Mouse (Mus musculus): ENCODE measurements around the gene Gm20388. TPM values are rescaled to one million over a fixed set of nuclear protein-coding genes. Genes with fewer than 3 reads are reported as not detected.

Gene Gm20388
- polyA plus RNA-seq, 1 experiment from 2014 or later = 1.7 TPM

GRCm38 (mm10) chr8:122118097-122118496 lies 2207.5 kb downstream of the Gm20388 start:
- H3K4me3 ChIP-seq = no peak overlapping the region
- no peaks in the 10 kb centered on the region for H3K9me3 ChIP-seq
- no peak for DNase-seq (ENCODE audit: low spot score)
- peaks cover 17% of the 10 kb centered on the region for H3K4me1 ChIP-seq (replicated peaks)
- WGBS = 84% methylated on average over 10 of the region's 10 CpGs
- peak overlapping the region; percentile 40; the same call in 1 of the 2 replicates for H3K27ac ChIP-seq
- H3K36me3 ChIP-seq = no peaks in the 10 kb centered on the region
- H3K27me3 ChIP-seq (ENCODE audit: insufficient read depth, poor library complexity, severe bottlenecking) = peaks cover 5% of the 10 kb centered on the region

DNA sequence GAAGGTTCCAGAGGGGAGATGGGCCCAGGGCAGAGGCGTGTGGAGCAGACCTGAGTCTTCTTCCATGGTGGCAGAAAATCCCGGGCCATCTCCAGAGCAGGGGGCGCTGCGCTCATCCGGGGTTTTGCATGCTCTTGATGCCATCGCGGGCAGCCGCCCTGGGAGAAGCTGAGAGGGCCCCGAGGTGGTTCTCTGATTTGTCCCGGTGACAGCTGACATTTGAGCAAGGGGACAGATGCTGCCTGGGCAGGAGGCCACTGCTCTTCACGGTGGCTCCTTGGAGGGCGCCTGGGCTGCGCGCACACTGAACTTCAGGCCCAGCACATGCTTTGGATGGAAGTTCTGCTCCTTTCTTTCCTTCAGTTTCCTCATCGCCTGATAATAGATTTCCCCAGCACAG lies 2207.9 kb downstream of the Gm20388 start:
- Histone ChIP-seq H3K36me3 (no peaks in the 10 kb centered on the region), H3K27me3 (ENCODE audit: insufficient read depth, poor library complexity, severe bottlenecking) (peaks cover 5% of the 10 kb centered on the region), H3K9me3 (no peaks in the 10 kb centered on the region), H3K27ac (peak overlapping the region; percentile 40; the same call in 1 of the 2 replicates), H3K4me3 (no peak overlapping the region), H3K4me1 (replicated peaks) (peaks cover 17% of the 10 kb centered on the region)
- 72% methylated on average over 15 of the region's 15 CpGs for WGBS
- no peak for DNase-seq (ENCODE audit: low spot score)

DNA sequence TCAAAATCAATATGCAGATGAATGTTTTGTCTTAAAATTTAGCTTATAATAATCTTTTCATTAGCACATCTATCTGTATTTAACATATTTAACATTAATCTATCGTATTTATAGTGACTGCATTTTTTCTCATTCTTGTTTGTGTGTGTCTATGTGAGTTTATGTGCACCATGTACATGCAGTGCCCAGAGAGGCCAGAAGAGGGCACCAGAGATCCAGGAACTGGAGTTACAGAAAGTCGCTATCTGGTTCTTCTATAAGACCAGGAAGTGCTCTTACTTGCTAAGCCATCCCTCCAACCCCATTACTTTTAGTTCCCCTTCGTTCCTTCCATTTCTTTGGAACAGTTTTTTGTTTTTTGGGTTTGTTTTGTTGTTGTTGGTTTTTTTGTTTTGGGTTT lies 2213.7 kb downstream of the Gm20388 start:
- Histone ChIP-seq H3K4me1 (replicated peaks) (peaks cover 12% of the 10 kb centered on the region; the same call in 1 of the 2 replicates), H3K27ac (no peak overlapping the region), H3K4me3 (no peak overlapping the region), H3K9me3 (peaks cover 10% of the 10 kb centered on the region), H3K36me3 (no peaks in the 10 kb centered on the region), H3K27me3 (ENCODE audit: insufficient read depth, poor library complexity, severe bottlenecking) (no peaks in the 10 kb centered on the region; the same call in 1 of the 2 replicates)
- no peak for DNase-seq (ENCODE audit: low spot score)
- 86% methylated on average over 3 of the region's 3 CpGs for WGBS

DNA sequence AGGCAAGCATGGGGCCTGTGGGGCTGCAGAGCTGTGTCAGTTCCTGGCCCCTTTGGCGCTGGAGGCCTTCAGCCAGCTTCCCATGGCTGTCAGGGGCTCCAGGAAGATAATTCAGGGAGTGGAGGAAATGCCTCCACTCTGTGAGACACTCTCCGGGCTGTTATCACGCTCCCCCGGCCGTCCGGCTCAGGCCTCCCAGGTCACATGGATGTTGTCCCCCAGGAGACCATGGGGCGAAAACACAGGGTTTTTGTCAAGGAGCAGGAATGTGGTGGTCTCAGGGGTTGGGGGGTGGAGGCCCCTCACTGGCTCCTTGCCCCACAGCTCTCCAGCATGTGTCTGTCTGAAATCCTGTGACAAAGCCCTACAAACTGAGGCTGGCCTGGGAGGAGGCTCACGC lies 2216.0 kb downstream of the Gm20388 start:
- 73% methylated on average over 8 of the region's 8 CpGs for WGBS
- no peaks in the 10 kb centered on the region for H3K36me3 ChIP-seq
- H3K4me3 ChIP-seq = no peak overlapping the region
- H3K9me3 ChIP-seq = peaks cover 10% of the 10 kb centered on the region
- no peak for DNase-seq (ENCODE audit: low spot score)
- H3K27ac ChIP-seq = 0 out of 2 replicates have a peak overlapping the region, but pooled peaks have one; percentile 42
- peaks cover 17% of the 10 kb centered on the region for H3K4me1 ChIP-seq (replicated peaks)
- no peaks in the 10 kb centered on the region; the same call in 1 of the 2 replicates for H3K27me3 ChIP-seq (ENCODE audit: insufficient read depth, poor library complexity, severe bottlenecking)

GRCm38 (mm10) chr8:122134121-122134529 lies 2223.5 kb downstream of the Gm20388 start:
- Histone ChIP-seq H3K9me3 (no peaks in the 10 kb centered on the region), H3K4me3 (no peak overlapping the region), H3K27me3 (ENCODE audit: insufficient read depth, poor library complexity, severe bottlenecking) (no peaks in the 10 kb centered on the region; the same call in 1 of the 2 replicates), H3K27ac (no peak overlapping the region), H3K36me3 (no peaks in the 10 kb centered on the region), H3K4me1 (replicated peaks) (peaks cover 18% of the 10 kb centered on the region; the same call in 1 of the 2 replicates)
- WGBS = 80% methylated on average over 3 of the region's 3 CpGs
- no peak for DNase-seq (ENCODE audit: low spot score)

DNA sequence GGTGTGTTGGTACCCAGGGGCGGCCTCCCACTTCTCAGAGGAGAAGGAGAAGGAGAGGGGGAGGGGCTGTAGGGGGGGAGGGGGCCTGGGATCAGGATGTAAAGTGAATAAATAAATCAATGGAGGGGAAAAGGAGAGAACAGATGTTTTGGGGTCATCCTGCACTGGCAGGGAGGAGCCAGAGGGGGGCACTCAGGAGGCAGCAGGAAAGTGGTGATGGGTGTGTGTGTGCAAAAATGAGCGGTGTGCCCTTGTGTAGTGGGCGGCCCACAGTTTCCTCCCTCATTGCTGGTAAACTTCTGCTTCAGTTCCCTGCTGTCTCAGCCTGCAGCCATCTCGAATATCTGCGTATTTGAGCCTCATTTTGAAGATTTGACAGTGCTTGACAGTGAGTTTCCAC lies 2224.9 kb downstream of the Gm20388 start:
- no peak for DNase-seq (ENCODE audit: low spot score)
- Histone ChIP-seq H3K4me3 (no peak overlapping the region), H3K27ac (no peak overlapping the region), H3K27me3 (ENCODE audit: insufficient read depth, poor library complexity, severe bottlenecking) (no peaks in the 10 kb centered on the region; the same call in 1 of the 2 replicates), H3K4me1 (replicated peaks) (peaks cover 19% of the 10 kb centered on the region), H3K36me3 (no peaks in the 10 kb centered on the region), H3K9me3 (no peaks in the 10 kb centered on the region)
- WGBS = 74% methylated on average over 5 of the region's 5 CpGs

- H3K4me3 ChIP-seq = no peak overlapping the region
- H3K36me3 ChIP-seq = no peaks in the 10 kb centered on the region
- no peaks in the 10 kb centered on the region for H3K27me3 ChIP-seq (ENCODE audit: insufficient read depth, poor library complexity, severe bottlenecking)
- H3K9me3 ChIP-seq = no peaks in the 10 kb centered on the region
- no peak overlapping the region for H3K27ac ChIP-seq
- 52% methylated on average over 5 of the region's 5 CpGs for WGBS
- DNase-seq (ENCODE audit: low spot score) = peak; percentile 72
- H3K4me1 ChIP-seq (replicated peaks) = peaks cover 21% of the 10 kb centered on the region
These were observed 2229.1 kb downstream of the Gm20388 start for GRCm38 (mm10) chr8:122139784-122140183.

GRCm38 (mm10) chr8:122140411-122140810 lies 2229.8 kb downstream of the Gm20388 start:
- WGBS = 92% methylated on average over 4 of the region's 4 CpGs

GRCm38 (mm10) chr8:122142428-122142827 lies 2231.8 kb downstream of the Gm20388 start:
- no peak overlapping the region for H3K4me3 ChIP-seq
- WGBS = 90% methylated on average over 4 of the region's 4 CpGs
- H3K9me3 ChIP-seq = no peaks in the 10 kb centered on the region

More at GRCm38 (mm10) chr8:122140411-122140810, 2229.8 kb downstream of the Gm20388 start:
- no peaks in the 10 kb centered on the region for H3K36me3 ChIP-seq
- no peaks in the 10 kb centered on the region for H3K27me3 ChIP-seq (ENCODE audit: insufficient read depth, poor library complexity, severe bottlenecking)
- DNase-seq (ENCODE audit: low spot score) = no peak
- no peak overlapping the region for H3K4me3 ChIP-seq
- H3K4me1 ChIP-seq (replicated peaks) = peaks cover 23% of the 10 kb centered on the region
- H3K9me3 ChIP-seq = no peaks in the 10 kb centered on the region
- no peak overlapping the region for H3K27ac ChIP-seq

DNA sequence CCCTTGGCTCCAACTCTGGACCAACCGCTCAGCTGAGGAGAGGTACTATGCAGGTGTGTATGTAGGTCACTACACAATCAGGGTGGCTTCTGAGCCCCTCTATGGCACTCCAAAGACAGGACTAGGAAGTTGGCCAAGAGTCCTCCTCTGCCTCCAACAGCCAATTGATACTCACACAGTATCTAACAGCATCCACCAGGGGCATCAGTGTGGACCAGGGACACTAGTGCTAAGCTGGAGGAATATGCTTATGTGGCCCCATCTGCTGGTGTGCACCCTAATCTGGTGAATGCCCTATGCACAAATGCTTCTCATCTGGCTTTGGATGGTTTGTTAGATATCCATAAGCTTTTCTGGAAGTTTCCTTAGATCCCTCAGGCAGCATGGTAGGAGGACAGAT lies 2232.6 kb downstream of the Gm20388 start:
- Histone ChIP-seq H3K27me3 (ENCODE audit: insufficient read depth, poor library complexity, severe bottlenecking) (no peaks in the 10 kb centered on the region), H3K27ac (no peak overlapping the region)

More at GRCm38 (mm10) chr8:122142428-122142827, 2231.8 kb downstream of the Gm20388 start:
- DNase-seq (ENCODE audit: low spot score) = no peak
- Histone ChIP-seq H3K27ac (no peak overlapping the region), H3K27me3 (ENCODE audit: insufficient read depth, poor library complexity, severe bottlenecking) (no peaks in the 10 kb centered on the region), H3K4me1 (replicated peaks) (peaks cover 25% of the 10 kb centered on the region), H3K36me3 (no peaks in the 10 kb centered on the region)

DNA sequence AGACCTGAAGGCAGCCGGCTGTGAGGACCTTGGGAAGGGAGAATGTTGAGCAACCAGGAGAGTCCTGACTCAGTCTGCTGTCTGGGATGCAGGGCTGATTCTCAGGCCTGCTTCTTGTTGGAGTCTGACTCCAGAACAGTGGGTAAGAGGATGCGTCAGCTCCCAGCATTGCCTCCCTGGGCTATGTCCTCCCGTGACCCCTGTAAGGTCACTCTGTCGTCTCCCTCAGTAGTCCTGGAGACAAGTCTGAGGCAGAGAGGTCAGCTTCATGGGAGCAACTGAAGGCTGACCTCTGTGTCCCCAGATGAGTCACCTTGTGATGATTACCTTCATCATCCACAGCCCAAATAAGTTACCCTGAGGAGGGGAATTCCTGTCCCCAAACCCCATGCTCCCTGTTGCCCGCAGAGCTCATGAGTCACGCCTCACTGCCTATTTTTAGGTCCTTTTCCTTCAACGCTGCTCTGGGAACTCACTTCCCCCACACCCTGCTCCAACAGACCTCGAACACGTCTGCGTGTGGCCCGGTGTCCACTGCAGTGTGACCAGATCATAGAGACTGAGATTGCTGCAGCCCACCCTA lies 2234.2 kb downstream of the Gm20388 start:
- H3K36me3 ChIP-seq = no peaks in the 10 kb centered on the region
- WGBS = 54% methylated on average over 11 of the region's 11 CpGs
- no peaks in the 10 kb centered on the region for H3K9me3 ChIP-seq
- H3K4me1 ChIP-seq (replicated peaks) = peaks cover 37% of the 10 kb centered on the region
- H3K4me3 ChIP-seq = no peak overlapping the region
- no peak for DNase-seq (ENCODE audit: low spot score)
- H3K27ac ChIP-seq = no peak overlapping the region
- no peaks in the 10 kb centered on the region for H3K27me3 ChIP-seq (ENCODE audit: insufficient read depth, poor library complexity, severe bottlenecking)

More for the DNA sequence above, 2232.6 kb downstream of the Gm20388 start:
- 93% methylated on average over 1 of the region's 1 CpGs for WGBS
- DNase-seq (ENCODE audit: low spot score) = no peak
- Histone ChIP-seq H3K4me1 (replicated peaks) (peaks cover 31% of the 10 kb centered on the region), H3K36me3 (no peaks in the 10 kb centered on the region), H3K4me3 (no peak overlapping the region), H3K9me3 (no peaks in the 10 kb centered on the region)

GRCm38 (mm10) chr8:122149045-122149444 lies 2238.4 kb downstream of the Gm20388 start:
- H3K27ac ChIP-seq = no peak overlapping the region
- H3K4me3 ChIP-seq = no peak overlapping the region
- H3K27me3 ChIP-seq (ENCODE audit: insufficient read depth, poor library complexity, severe bottlenecking) = no peaks in the 10 kb centered on the region
- WGBS = 82% methylated on average over 4 of the region's 4 CpGs
- no peaks in the 10 kb centered on the region for H3K9me3 ChIP-seq
- DNase-seq (ENCODE audit: low spot score) = no peak
- no peaks in the 10 kb centered on the region for H3K36me3 ChIP-seq
- peaks cover 38% of the 10 kb centered on the region for H3K4me1 ChIP-seq (replicated peaks)

GRCm38 (mm10) chr8:122149606-122150005 lies 2239.0 kb downstream of the Gm20388 start:
- no peak overlapping the region for H3K4me3 ChIP-seq
- peaks cover 39% of the 10 kb centered on the region for H3K4me1 ChIP-seq (replicated peaks)
- WGBS = 85% methylated on average over 8 of the region's 8 CpGs
- H3K36me3 ChIP-seq = no peaks in the 10 kb centered on the region
- no peak overlapping the region for H3K27ac ChIP-seq
- H3K9me3 ChIP-seq = no peaks in the 10 kb centered on the region
- DNase-seq (ENCODE audit: low spot score) = no peak
- H3K27me3 ChIP-seq (ENCODE audit: insufficient read depth, poor library complexity, severe bottlenecking) = no peaks in the 10 kb centered on the region

Measured in hindbrain, embryonic 10.5 days (tissue).